Mouse (Mus musculus): ENCODE measurements around the gene Sdk2.

Gene Sdk2

DNA sequence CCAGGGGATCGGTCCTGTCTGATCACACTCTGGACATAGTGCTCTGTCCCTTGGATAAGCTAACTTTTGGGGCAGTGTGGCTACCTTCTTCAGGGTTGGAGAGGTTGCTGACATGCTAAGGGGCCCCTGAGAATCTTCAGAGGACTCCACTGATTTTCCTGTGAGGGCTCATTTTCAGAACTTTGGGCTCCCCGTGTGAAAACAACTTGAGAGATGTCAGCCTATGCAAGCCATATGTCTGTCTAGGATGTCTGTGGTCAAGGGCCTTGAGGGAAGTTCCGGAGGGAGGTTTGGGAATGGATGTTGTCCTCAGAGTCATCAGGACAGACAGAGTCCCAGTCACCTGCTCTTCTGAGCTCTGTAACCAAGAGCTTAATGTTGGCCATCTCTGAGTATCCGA is 280.5 kb downstream of the Sdk2 start:
- DNase-seq, result no peak

DNA sequence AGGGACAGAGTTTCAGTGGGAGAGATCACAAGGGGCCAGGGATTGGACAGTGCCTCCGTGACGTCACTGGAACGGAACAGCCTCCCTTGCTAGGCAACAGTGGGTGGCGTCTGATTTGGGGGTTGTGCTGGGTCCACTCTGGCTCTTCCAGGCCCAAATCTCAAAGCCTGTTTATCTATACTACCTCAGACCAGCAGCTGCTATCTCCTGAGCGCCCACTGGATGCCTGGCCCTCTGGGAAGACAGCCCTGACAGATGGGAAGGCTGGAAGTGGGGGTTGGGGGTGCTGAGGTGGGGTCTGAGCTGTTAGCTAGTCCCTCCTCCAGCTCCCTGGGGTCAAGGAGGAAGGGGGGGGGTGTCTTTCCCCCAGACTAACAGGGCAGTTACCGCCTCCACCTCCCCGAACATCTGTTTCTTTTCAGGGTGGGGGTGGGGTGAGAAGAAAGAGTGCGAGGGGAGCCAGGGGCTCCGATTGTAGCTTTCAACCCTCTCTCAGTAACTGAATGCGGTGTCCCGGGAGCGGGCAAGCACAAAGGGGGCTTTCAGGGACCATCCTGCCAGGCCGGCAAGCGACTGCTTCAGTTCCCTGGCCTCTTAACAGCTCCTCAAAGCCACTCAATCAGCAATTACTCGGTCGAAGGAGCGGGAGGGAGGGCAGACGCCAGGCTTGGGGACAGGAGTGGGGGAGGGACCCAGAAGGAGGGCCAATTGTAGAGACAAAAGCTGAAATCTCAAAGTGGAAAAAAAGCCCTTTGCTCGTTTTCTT is 281.3 kb downstream of the Sdk2 start:
- peak in 1 of 2 experiments; percentile 20 for DNase-seq

DNA sequence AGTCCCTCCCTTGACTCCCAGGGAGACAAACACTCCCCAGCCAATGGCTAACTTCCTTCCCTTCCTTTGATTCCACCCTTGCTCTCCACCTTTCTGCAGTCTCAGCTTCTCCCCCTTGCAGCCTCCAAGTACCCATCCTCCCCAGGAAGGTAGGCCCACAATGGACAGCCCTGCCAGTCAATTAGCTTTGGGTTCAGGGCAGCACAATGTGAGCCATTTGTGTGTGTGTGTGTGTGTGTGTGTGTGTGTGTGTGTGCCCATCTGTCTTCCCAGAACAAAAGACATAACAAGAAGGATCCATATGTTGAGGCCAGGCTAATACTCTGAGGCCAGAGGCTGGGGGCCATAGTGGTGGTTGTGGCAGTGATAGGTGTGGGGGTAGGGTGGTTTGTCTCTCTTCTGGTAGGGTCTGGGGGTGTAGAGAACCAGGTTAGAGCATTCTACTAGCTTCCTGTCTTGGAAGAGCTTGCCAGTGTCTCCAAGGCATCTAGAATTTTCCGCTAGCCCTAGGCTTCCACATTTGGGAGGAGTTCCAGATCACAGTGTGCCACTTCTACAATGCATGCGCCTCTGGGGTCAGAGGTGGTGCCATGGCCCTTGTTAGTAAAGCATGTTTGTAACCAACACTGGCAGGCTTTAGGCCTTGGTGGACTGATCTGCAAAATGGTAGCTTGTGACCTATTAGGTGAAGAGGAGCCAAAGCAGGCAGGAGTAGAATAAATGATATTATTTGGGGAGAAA is 282.0 kb downstream of the Sdk2 start:
- no peak for DNase-seq

DNA sequence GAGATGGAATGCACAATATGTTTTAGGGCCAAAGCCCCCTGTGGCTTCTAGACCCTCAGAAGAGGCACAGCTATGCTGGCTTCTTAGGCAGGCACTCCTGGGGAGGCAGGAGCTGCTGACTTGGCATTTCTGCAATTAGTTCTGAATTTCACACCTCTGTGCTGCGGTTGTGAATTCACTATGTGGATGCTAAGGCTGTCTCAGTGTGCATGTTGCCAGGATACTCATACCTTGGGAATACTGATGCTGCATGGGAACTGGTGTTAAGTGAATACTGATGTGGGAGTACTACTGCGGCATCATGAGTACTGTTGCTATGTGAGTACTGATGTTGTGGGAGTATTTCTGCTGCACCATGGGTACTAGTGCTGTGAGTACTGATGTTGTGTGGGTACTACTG is 284.4 kb downstream of the Sdk2 start:
- DNase-seq, result no peak

DNA sequence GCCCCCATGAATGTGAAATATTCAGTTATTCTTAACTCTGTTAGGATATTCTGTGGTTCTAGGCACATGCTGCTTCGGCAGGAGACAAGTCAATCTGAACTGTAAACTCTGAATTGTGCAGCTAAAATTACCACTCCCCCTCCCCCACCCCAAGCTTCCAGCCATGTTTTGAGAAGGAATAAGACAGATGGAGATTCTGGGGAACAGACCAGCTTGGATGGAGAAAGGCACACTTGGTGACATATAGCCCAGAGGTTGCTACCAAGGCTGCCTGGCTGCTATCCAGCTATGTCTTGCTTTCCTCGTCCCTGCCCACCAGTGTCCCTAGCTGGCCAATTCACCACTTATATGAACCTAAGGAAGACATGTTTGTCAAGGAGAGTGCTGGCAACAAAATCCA is 284.8 kb downstream of the Sdk2 start:
- no peak for DNase-seq

DNA sequence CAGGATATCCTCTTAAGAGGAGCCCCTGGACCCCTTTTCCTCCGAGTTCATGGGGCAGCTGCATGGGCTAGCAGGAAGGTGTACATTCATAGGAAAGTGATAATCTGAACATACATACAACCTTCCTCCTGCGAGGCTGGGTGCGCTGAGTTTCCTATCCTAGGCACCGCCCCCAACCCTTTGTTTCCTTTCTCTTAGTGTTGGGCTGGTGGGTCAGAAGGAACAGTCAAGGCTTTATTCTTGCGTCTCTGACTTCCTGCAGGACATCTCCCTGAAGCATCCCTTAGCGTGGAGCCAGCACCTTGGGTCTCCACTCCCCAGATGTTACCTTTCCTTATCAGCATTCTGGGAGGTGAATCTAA is 287.2 kb downstream of the Sdk2 start:
- DNase-seq, result no peak

DNA sequence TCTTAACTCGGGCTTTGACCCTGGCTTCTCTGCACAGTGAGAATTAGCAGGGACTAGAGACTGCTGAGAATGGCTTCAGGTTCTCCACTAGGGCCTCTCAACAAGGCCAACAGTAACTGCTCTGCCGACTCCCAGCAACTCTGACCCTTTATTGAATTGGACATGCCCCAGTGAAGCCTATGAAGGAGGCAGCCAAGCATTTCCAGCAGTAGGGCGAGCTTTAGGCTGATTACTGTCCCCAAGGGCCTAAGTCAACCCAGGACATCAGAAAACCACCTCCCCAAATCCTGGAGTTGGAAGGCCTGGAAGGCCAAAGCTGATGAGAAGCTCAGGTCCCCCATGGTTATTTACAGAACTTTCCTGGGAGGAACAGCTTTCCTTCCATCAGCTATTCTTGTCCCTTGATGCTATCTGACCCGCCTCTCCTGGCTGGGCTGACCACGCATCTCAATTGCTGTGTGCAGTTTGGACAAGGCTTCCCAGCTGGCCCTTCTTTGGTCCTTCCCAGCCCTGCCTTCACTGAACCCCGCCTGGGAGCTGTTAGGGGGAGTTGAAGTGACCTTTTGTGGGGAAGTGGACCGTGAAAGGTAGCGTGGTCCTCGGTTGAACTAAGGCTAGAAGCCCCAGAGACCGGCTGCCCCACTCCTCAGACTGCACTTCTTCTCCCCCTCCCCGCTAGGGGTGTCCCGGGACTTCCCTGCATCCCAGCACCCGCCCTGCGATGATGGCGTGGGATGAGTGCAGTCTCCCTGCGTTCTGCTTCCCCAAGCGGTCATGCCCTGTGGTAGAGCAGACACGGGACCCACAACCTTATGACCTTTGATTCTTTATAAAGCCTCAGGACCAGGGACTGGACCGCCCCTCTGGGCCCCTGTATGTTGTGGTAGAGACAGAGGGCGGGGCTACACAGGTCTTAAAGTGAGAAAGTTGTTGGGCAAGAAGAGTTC is 287.8 kb downstream of the Sdk2 start:
- DNase-seq, result no peak

DNA sequence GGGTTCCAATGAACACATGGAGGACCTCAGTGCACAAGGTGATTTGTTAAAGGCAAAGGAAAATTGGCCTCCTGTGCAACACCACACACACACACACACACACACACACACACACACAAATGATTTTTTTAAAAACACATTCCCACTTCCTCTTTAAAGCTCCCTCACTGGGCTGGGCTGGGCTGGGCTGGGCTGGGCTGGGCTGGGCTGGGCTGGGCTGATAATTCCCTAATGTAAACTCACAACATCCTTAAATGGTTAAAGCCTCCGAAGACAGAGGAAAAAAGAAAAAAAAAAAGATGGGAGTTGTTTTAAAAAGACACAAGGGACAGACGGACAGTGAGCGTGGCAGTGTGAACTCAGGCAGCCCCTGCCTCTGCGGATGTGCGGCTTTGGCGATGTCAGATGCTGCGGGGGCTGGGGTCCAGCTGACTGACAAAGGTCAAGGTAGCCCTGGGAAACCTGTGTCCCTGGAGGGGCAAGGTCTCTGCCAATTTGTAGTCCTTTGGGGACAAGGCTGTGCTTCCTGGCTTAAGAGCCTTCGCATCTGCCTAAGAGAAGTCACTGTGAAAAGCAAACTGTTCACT is 288.9 kb downstream of the Sdk2 start:
- no peak for DNase-seq

DNA sequence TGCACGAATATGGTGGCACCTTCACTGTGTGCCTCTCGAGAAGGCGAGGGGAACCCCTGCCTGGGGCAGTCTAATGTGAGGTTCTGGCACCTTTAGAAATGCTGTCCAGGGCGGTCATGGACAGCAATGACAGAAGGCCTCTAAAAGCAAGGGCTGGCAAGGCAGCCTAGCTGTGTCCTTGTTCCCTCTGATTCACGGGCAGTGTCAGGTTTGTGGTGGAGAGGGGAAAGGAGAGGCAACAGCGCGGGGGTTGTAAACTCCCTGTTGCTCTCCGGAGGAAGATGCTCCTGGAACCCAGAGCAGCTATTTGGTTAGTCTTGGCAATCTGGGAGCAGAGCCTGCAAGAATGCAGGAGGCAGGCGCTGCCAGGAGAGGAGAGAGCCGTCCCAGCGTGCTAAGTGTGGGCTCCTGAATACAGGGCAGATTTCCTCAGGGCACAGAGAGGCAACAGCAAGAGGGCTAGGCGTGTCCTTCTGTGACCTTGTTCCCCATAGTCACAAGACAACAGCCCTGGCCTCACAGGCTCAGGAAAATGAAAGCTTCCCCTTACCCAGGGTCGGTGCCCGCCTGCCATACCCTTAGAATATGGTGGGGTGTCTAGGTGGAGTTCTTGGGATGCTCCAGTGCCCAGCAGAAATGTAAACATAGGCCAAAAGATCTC is 289.9 kb downstream of the Sdk2 start:
- no peak for DNase-seq

DNA sequence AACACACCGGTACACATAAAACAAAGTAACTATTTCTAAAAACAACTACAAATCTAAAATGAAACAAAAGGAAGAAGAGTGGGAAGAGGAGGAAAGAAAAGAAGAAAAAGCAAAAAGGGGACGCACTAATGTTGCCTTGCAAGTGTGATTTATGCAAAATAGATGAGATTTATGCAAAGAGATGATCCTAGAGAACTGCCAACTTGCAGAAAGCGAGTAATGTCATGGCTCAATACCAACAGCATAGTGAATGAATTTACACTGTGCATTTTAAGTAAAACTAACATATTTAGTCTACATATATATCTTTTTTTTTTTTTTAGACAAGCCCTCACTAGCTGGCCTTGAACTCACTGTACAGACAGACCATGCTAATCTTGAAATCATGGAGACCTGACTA is 292.1 kb downstream of the Sdk2 start:
- DNase-seq, result no peak

DNA sequence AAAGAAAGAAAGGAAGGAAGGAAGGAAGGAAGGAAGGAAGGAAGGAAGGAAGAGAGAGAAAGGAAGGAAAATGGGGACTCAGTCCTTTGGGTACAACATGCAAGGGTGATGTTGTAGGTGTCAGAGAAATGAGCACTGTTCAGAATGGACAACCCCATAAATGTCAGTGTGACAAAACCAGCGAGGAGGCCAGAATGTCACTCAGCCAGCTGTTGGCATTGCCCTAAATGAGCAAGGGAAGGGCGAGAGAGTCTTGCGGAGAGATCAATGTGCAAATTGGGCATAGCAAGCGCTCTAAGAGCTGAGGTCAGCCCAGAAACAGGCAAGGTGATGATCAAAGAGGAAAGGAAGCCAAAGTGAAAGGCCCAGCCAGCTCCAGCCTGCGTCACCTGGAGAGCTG is 293.7 kb downstream of the Sdk2 start:
- no peak for DNase-seq

DNA sequence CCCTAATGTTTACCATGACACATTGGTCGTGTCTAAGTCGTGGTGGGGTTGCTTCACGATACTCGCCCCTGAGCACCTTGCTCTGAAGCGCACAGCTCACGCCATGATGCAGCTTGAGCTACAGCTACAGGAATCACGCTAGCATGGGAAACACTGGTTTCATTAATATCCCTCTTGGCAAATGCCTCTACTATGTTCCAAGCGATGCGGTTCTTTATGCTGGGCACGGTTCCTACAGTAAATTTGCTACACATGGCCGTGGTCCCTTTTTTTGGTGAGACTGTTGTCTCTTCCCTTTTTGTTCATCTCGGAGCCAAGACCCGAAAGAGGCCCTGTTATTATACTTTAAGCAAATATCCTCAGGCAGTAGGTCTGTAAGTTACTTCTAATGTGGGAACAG is 295.7 kb downstream of the Sdk2 start:
- no peak for DNase-seq

DNA sequence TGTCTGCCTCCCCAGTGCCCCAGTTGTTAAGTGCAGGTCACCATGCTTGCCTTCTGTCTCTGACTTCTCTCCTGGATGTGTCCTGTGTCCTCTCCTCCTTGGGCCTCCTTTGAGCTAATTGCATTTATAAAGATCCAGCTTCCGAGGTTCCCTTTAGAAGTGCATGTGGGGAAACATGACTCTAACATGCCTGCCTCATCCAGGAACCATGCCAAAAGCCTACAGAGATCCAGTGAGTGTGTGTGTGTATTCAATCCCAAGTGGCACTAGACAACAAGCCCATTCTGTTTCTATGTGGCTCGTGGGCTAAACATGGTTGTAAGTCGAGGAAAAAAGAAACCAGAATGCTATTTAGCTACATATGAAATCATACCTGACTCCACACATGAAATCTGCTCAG is 298.5 kb downstream of the Sdk2 start:
- DNase-seq, result no peak

DNA sequence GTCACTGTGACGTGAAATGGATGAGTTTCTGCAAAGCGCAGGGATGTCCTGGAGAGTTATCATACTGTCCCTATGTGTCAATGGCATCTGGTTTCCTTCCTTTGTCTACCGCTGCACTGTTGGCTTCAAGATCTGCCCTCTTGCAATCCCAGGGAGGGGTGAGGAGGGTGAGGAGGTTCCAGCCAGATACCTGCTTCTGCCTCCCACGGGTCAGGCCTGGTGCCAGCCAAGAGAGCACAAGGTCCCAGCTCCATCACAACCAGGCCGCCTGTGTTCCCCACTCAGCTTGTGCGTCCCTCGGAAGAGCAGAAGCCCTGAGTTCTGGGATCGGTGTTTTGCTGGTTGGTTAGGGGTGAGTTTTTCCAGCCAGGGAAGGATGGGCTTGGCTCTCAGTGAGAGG is 299.6 kb downstream of the Sdk2 start:
- DNase-seq, result no peak

DNA sequence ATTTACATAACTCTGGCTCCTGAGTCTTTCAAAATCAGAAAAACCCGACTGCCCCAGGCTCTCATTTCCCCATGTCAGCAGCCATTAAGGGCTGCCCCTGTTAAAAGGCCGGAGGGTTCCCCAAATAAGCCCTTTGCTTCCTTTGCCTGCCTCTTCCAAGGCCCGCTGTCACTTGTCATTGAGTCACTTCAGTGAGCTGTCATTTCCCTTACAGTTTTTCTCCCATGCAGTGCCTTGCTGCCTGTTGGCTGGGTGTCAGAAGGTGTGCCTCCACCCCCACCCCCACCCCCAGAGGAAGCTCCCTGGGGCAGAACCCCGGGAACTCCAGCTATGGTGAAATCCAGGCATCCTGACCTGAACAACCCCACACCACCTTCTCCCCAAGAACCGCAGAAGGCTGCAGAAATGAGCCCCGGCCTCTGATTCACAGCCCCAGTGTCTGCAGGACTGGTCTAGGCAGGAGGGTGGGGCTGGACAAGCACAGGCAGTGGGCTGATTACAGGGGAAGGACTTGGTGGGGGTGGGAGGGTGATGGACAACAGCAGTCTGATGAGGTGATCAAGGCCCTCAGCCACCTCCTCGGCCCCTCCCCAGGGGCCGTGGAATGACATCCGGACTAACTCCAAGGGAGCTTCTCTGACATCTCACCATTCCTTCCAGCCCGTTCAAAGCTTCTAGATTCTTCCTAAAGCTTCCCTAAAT is 300.4 kb downstream of the Sdk2 start:
- no peak for DNase-seq

DNA sequence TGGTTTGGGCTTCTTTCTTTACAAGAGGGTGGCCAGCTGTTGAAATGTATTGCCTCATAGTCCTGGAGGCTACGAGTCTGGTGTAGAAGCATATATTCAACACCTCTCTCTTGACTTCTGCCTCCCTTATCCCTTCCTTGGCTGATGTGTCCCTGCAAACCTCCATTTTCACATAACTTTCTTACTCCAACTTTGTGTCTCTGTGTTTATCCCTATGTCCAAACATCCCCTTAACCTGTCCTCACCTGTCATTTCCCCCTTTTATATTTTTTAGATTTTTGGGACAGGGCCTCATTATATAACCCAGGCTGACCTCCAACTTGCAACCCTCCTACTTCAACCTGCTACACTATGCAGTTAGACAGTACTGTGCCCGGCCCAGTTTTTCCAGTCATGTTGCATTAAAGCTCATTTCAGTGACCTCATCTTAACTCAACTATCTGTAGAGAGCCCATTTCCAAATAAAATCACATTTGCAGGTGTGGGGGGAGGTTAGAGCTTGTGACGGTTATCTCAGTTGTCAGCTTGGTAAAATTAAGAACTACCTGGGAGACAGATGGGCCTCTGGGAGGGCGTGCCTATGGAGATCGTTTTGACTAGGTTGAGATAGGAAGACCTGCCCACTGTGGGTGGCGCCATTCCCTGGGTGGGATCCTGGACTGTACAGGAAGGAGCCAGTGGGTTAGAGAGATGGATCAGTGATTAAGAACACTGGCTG is 302.6 kb downstream of the Sdk2 start:
- no peak for DNase-seq

DNA sequence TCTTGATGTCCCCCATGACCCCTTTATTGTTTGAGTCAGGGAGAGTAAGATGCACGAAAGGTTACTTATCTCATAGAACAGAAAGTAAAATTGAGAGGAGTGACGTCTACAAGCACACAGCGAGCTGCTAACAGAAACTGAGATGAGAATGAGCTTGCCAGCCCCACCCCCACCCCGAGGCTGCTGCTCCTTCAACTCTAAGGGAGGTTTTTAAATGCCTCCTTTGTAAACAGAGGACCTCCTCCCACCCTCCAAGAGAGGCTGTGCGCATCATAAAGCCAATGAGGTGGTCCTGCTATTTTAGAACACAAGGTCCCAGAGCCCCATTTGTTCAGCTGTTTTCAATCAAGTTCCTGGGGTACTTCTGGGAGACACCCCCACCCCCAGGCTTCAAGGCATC is 303.4 kb downstream of the Sdk2 start:
- no peak for DNase-seq

DNA sequence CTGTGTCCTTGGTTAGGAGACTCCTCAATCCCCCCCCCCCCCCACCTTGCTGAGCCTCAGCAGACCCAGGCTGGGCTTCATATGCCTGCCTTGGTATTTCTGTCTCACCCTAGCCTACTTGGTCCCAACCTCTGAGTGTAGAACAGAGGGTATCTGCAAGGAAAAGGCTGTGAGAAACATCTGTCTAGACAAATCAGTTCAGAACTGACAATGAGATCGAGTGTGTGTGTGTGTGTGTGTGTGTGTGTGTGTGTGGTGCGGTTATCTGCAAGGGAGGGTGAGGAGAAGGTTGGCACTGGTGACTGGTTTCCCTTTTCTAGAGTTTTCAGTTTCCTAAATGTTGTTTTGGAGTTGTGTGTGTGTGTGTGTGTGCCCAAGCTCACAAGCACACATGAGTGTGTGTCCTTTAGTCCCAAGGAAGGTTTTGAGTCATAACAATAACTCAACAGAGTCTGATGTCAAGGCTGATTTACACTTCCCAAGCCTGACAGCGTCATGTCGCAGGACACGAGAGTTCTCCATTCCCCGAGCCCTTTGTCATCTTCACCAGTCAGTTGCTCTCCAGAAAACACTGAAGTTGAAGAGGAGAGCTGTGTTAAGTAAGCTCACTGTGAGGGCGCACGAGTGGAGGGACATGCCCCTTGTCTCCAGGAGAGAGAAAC is 304.6 kb downstream of the Sdk2 start:
- no peak for DNase-seq

DNA sequence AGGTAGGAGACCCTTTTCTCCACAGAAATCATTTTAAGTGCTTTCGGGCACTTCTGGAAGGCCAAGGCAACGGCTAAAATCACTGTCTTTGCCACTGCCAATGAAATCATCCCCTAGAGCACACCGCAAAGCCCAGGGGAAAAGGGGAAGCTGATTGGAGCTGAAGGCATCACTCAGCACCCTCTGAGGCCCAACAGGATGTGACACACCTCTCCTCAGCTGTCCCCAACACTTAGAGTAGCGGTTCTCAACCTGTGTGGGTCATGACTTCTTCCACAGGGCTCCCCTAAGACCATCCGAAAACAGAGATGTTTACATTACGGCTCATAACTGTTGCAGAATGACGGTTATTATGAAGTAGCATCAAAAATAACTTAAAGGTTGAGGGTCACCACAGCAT is 305.2 kb downstream of the Sdk2 start:
- DNase-seq, result no peak

DNA sequence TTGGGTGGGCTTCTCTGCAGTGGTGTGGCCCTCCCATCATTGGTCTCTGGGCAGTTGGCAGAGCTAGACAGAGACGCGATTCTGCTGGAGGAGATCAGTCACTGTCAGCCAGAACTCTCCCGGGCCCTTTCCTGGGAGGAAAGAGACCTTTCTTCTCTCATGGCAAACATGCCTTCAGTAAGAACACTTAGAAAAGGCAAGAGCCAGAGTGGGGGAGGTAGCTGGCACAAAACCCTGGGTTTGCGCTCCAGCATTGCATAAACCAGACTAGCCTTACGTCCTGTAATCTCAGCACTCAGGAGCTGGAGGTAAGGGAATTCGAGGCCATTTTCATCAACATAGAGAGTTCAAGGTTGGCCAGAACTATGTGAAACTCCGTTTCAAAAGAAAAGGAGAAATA is 306.4 kb downstream of the Sdk2 start:
- no peak for DNase-seq

DNA sequence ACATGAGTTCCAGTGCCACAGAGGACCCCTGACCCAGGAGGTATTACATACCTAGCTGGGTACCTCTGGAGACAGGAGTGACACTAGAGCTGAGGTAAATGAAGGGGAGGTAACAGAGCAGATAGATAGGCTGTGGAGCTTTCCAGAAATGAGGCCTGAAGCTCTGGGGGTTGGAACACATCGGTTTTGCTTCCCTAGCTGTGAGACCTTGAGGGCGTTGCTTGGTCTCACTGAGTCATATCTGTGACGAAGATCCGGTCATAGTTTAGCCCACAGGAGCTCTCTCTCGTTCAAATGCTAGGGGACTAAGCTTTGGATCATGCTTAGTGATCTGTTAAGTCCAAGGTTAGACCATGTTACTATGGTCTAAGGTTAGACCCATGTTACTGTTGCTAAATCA is 308.0 kb downstream of the Sdk2 start:
- DNase-seq, result no peak

Measured in thymus, adult 18-20 months (tissue).